Mouse (Mus musculus): ENCODE data around the gene Sapcd2.

The Sapcd2 gene

DNA sequence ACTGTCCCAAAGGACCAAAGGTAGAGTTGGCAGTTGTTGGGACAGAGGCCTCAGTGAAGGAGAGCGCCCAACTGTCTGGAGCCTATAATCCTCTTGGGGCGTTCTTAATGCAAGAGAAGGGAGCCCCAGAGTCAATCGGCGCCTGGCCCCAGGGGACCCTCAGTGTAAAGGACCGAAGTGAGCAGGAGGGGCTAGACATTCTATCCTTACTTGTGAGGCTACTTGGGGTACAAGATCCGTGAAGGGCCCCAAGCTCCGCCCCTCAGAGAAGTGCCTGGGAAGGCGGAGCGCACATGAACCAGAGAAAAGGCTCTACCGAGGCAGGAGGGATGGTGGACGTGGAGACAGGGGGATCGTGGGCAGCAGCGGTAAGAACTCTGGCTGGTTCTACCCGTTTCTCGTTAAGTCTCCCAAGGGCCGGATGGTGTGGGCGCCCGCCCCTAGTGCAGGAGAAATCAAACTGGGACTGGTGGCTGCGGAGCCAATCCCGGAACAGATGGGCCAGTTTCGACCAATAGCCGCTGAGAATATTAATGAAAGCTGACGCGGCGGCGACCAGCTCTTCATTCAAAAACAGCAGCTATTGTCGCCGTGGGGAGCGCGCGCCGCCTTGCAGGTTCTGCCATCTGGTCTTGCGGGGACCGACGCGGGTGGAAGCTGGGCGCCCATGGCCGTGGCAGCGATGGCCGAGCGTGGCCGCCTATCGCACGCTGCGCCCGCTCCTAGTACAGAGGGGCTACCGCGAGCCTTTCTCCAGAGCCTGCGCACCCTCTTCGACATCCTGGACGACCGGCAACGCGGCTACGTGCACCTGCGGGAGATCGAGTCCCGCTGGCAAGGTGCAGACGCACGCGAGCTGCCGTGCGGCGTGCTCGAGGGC lies at the start of gene Sapcd2:
TSS of gene Sapcd2 (plus strand) at position 558 of the 880 bp plus-strand sequence.
- DNase-seq: peak; percentile 85

DNA sequence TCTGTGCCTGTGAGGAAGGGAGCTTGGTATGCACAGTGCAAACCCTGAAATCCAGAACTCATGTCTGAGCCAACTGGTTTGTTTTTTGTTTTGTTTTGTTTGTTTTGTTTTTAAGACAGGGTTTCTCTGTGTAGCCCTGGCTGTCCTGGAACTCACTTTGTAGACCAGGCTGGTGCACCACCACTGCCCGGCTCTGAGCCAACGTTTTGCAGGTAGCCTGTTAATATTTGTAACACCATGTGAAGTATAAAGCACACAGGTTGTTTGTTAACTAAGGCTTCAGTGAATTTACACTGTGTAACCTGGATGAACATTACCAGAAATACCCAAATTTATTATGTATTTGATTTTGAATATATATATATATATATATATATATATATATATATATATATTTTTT lies 46.1 kb upstream of the Sapcd2 start:
- DNase-seq: no peak

DNA sequence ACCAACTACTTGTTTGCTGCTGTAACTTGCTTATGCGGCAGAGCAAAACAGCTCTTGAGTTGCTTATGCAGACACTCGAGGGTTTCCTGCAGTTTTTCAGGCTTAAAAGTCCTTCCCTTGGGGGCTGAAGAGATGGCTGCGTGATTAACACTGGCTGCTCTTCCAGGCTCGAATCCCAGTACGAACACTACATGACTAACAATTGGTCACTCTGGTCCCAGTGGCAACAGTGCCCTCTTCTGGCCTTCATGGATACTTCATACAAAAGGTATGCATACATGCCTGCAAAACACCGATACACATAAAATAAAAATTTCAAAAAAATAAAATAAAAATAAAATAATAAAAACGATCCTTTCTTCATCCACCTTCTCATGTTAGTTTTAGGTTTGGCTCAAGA lies 43.7 kb upstream of the Sapcd2 start:
- DNase-seq: peak; percentile 30 to 32

DNA sequence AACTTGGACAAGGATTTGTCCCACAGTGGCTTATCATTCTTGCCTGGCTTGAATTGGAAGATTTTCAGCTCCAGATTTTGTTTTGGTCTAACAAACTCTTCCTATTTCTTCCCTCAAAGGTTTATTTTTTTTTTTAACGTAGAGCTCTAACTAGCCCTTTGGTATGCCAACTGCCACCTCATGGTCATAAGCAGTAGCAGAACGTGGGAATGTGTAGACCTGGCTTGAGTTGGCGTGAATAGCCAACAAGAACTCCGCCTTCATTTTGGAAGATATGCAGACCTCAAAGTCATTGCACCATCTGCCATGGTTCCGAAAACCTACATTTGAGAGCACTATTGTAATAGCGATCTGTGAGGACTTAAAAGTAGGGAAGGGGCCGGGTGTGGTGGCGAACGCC lies 40.7 kb upstream of the Sapcd2 start:
- DNase-seq: no peak

DNA sequence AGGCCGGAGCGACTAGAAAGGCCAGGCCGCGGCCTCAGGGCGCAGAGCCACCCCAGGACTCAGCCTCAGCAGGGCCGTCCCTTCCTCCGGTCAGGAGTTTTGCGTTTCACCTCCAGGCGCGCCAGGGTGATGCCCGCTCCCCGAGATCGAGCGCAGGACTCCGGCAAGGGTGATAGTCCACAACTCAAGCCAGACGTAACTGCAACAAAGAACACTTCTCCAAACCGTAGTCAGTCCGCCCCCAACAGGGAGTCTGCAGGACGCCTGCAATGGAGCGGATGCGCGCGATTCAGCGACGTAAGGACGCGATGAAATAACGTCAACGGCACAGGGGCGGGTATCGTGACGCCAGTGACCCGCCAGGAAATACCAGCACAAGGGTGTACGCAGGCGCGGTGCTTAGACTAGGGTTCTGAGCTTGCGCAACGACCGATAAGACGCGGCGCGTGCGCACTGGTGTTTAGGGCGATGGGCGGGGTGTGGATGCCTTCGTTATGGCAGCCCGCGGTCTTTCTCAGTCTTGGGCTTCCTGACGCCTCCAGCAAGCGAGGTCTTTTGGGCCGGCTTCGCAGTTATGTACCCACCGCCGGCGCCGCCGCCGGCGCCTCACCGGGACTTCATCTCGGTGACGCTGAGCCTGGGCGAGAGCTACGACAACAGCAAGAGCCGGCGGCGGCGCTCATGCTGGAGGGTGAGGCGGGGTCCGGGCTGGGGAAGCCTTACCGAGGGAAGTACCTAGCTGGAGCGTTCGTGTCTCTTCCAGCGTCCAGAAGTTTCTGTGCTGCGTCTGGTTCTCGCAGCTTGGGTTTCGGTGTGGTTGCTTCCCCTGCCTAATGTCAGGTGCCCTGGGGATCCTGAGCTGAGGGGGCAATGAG lies 39.6 kb upstream of the Sapcd2 start, which contains the start of gene Man1b1:
TSS of gene Man1b1 (plus strand) at position 53 of the 875 bp plus-strand sequence.
- DNase-seq: peak; percentile 99

DNA sequence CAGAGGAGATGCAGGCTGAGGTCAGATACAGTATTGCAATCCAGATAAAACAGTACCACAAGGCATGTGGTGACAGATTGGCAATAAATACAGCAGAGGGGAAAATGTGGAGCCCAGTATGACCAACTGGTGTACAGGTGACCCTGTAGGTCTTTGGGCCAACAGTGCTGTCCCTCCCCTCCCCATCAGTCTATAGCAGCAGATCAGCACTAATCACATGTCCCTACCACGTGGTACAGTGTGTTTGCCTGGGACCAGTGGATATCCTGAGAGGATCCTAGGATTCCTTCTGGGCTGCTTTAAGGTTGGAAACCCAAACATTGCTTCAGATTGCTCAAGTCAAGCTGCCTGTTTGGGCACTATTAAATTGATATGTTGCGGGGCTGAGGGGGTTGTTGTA lies 38.6 kb upstream of the Sapcd2 start:
- DNase-seq: no peak

DNA sequence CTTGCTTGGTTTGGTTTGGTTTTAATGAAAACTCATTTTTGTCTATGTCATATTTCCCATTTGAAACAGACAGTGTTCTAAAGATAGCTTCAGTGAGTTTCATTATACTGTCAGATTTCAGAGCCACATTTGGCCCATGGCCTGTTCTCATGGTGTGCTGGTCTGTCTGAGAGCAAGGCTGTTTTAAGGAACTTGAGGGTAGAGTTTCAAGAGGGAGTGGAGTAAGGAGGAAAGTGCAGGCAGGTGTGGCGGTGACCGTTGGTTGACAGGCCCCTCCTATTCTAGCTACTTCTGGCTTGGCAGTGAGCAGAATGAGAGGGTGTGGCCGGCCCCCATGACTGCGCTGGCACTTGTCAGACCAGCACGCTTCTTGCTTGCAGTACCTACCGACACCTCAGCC lies 33.8 kb upstream of the Sapcd2 start:
- DNase-seq: no peak

DNA sequence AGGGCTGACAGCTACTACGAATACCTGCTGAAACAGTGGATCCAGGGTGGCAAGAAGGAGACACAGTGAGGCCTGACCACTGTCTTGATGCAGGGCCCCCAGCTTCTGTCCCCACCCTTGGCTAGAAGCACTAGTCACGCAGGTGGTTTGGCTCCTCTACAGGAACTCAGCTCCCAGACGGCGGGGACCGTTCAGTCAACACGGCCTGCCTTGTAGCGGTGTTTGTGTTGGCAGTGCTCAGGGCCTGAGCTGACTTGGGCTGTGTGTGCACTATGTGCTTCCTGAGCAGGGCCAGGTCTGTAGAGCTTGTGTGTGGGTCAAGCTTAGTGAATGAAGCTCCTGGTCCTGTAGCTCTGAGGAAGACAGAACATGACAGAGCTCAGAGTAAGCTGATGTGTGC lies 24.0 kb upstream of the Sapcd2 start:
- no peak for DNase-seq

DNA sequence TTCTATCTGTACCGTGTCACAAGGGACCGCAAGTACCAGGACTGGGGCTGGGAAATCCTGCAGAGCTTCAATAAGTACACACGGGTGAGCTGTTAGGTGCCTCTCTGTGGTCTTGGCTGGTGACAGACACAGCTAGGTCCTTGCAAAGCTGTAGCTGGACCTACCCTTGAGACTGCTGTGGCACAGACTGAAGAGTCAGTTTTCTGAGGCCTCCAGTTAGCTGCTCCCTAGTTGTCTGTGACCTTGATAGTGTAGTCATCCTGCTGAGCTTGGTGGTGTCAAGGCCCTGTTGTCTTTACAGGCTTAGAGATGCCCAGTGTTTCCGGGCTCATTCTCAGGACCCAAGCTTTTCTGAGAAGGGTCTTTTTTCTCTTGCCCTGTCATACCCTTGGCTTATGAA lies 22.6 kb upstream of the Sapcd2 start:
- DNase-seq: no peak

DNA sequence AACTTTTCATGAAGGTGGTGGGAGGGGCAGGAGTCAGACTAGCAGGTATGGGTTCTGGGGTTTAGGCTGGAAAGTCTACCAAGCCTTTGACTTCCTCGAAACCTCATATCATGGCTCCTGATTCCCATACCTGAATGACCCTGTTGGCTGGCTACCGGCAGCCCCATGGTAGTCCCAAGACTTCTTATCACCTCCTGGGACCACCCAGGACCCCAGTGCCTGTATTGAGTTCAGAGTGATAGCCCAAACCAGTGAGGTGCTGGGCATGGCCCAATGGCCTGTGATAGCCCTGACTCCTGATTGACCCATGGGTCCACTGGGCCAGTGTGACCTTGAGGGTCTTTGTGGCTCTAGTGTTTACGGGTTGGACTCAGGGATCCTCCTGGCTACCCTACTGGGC lies 21.4 kb upstream of the Sapcd2 start:
- no peak for DNase-seq

DNA sequence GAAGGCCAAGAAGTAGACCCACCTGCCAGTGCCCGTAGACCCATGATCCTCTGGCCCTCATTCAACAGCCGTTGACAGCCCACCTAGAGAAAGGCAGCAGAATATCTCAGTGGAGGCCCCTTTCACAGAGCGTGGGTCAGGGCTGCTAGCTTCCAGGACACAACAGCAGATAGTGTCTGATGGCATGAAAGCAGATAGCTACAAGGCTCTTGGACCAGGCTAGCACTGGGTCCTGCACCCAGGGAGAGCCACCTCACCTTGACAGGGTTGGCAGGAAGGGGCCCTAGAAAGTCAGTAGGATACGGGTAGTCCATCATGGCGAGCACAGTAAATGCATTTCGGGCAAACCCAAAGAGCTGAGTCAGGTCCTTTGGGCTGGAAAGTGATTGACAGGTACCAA lies 17.9 kb upstream of the Sapcd2 start:
- no peak for DNase-seq

DNA sequence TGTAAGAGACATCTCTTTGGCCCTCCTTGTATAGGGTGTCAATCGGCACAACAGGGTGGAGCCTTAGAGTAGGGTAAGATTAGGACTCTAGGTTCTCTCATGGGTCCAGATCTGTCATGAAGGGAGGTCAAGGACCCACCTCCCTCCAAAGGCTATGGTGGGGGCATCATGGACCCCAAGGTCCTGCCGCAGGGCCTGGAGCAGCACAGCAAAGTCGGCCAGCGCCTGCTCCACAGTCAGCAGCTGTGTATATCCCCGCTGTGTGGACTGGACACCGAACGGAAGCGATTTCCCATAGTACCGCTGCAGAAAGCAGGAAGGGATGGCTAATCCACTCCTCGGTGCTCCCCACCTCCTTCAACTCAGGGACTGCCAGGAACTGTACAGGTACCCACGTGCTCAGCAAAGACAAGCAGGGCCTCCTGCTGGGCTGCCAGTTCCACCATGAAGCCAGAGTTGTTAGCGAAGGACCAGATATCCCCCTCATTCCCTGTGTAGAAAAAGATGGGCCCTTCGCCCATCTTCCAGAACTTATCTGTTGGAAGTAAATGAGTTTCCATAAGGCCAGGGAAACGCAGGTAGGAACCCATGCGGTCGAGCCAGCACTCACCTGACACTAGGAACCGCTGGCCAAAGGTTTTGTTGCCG lies 16.6 kb upstream of the Sapcd2 start:
- no peak for DNase-seq

DNA sequence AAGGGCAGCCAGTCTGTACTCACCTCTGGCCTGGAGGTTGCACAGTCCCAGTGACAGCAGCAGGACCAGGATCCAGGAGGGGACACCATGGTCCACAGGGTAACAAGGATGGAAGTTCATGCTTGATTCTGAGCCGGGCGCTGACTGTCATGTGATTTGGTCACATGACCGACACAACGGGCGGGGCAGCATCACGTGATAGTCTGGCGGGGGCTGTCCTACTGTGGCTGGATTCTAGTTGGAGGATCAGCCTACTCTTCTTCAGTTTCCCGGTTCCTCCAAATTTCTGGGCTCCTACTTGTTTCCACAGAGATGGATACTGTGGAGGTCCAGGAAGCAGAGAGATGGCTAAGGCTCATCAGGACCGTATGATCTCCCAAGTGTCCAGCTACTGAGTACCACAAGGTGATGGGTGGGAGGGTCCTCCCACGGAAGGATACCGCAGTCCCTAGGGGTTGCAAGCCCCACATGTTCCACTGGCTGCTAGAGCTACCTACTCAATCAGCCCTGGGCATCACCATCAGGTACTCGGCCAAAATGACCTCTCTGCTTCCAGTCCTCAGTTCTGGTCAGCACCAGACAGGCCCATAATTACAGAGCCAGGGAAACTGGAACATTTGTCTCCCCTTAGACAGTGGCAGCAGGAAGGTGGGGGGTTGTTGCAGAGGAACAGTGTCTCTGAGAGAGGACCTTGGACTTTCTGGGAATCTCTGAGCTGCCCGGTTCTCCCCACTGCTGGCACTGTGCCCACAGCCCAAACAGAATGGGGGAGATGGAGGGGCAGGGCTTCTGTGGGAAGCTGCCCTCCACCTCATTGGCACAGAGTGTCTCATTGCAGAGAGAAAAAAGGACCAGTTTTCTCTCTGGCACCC lies 15.7 kb upstream of the Sapcd2 start, which contains the start of gene Dpp7:
TSS of gene Dpp7 (minus strand) at position 152 of the 872 bp plus-strand sequence.
- DNase-seq: peak; percentile 84 to 87

DNA sequence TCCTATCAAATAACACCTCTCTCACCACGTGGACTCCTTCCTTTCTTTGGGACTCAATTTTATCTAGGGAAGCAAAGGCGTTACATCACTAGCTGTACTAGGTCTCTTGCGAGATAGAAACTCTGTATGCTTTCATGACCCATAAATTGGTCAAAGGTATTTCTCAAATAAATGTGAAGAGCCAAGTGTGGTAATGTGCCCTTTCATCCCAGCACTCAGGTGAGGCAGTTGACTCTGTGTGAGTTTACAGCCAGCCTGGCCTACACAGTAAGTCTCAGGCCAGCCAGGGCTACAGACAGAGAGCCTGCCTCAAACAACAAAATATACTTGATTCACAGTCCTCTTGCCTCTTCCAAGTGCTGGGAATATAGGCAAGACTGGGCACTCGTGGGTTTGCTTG lies 12.3 kb upstream of the Sapcd2 start:
- no peak for DNase-seq

DNA sequence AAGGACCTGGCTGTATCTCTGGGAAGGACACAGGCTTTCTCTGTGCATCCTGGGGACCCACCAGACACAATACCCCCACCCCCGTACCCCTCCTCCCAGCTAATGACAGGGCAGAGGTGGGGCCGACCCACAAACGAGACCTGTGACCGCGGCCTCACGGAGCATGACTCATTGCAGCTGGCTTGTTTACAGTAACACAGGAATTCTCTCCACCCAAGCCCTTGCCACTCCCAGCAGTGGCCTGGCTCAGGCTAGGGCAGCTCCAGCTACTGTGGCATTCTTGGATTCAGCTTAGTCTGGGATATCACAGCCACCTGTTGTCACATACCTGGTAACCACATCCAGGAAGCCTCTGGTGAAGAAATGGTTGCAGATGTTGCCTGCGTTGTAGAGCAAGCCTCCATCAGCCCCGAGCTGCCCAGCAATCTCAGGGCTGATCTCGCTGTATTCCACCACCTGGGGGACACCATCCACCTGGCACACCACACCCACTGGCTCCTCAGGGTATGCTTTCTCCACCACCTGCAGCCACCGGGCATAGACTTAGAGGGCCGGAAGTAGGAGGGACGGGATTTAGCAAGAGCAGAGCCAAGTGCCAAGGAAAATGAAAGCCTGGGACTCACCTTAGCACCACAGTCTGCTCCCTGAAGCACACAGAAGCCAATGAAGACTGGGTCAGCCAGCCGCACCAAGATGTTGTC lies 8.5 kb upstream of the Sapcd2 start:
- no peak for DNase-seq

DNA sequence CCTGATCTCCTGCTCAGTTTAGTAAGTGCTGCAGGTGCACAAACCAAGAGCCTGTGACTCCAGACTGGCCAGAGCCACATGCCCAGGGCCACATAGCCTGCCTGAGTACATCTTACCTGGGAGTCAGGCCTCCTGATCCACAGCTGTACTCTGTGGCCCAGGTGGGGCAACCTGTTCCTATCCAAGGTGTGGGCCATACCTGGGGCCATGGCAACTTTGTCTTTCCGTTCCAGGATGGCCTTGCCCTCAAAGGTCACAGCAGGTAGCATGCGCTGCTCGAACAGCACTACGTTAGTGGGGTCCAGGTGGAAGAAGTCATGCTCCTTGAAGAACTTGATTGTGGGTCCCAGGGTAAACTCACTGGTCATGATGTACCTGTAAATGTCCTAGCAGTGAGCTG lies 7.8 kb upstream of the Sapcd2 start:
- DNase-seq: no peak

DNA sequence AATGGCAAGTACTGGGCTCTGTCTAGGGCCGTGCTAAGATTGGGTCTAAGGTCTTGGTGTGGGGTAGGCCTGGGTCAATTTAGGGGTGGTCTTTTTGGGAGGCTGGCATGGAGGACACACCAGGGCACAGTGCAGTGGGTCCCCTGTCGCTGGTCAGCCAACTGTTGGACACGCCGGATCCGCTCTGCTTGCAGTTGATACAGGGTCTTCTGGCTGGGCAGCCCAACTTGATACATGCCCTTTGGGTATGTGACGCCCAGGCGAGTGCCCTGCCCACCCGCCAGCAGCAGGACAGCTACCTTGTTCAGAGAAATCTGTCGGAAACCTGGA lies 7.4 kb upstream of the Sapcd2 start:
- DNase-seq: no peak

DNA sequence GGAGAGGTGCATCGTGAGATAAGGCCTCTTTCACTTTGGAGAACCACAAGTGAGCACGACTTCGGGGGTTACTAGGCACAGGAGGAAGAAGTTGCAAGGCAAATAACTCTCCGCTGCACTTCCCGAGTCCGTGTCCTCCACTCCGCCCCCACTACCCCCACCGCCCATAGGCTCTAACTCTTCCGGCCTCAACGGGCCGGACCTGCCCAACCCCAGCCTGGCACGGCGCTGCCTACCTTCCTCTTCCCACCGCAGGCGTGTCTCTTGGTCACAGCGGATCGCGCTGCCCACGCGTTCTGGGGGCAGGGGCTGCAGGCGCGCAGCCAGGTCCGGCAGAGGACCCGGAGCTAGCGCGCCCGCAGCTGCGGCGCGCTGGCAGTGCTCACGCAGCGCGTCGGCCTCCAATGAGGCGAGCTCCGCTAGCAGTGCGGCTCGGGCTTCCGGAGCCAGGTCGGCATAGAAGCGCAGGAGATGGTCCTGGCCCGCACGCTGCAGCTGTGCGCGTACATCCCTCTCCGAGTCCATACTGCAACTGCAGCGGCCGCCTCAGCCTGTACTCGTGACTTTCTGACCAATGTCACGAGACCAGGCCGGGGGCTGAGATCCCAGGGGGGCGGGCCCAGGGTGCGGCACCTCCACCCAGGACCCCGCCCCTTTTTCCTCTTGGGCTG lies 6.9 kb upstream of the Sapcd2 start, which contains the start of gene Uap1l1:
TSS of gene Uap1l1 (minus strand) at position 592 of the 671 bp plus-strand sequence.
- peak; percentile 64 for DNase-seq

DNA sequence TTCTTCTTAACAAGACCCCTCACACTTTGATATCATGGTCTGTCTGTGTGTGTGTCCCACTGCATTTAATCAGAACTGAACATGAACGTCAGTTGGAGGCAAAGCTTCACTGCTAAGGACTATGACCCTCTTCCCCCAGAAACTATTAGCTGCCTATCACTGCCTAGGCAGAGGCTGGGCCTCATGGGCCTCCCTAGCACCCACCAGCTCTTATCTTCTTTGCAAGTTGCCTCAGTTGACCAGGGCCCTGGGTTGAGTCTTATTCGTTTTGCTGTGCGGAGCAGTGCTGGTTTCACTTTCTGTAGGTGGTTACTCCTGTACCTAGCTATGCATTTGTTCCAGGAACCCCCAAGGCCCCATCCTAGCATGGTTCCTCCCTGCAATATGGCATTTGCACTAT lies 2.1 kb upstream of the Sapcd2 start:
- DNase-seq: no peak

DNA sequence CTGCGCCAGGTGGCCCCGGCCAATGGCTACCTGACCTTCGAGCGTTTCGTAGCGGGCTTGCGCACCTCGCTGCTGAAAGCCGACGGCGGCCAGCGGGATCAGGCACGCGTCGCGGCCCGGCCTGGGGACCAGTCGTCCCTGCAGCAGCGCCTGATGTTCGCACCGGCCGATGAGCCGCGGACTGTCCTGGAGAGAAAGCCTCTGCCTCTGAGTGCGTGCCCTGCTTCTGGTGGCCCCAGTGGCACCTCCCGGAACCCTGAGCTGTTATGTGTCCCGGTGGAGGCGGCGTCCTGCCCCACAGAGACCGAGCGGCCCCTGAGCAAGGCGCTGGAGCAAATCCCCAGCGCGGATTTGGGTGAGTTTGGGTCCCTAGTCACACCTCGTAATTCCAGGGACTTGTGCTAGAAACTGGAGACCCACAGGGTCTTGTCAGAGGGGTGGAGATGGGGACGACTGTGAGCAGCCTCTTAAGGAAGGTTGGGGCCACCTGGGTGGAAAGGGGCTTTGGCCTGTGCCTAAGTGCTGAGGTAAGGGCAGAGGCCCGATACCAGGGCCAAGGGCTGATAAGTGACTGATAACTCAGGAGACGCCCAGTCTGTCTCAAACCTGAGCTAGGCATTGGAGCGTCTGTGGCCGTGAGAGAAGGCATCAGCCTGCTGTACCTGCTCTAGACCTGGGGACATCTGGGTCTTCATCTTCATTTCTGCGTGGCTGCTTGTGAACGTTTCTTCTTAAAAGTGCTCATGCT lies 697 bp downstream of the Sapcd2 start:
- no peak for DNase-seq
